Mouse (Mus musculus) bone marrow, adult 2 months (tissue): ENCODE results near the gene Slc25a54.

Experiments used
- CTCF ChIP-seq: fragments of 200-500 bp; IDR thresholded peaks from 2 replicates; pipeline ENCODE4 v1.5.1; 2011; ENCODE audit warnings: low read length, control low read depth; ENCODE audit not compliant: control insufficient read depth, insufficient read depth
- POLR2A ChIP-seq: fragments of 200-500 bp; IDR thresholded peaks from 2 replicates; pipeline ENCODE4 v1.6.1; 2011; ENCODE audit warnings: low read depth, mild to moderate bottlenecking, control low read depth, low read length, borderline replicate concordance; ENCODE audit not compliant: control insufficient read depth

- TF ChIP-seq CTCF, result no peak
- TF ChIP-seq POLR2A, result no peak
These were observed 48.0 kb upstream of the Slc25a54 start for GRCm38 (mm10) chr3:109032306-109032705.
